In genomic region chr1:119053402-119053841, GRCm38 (mm10) we compare ENCODE assay signal across 8 mouse cellular contexts. TPM values are rescaled to one million over a fixed set of nuclear protein-coding genes. Genes with fewer than 3 reads are reported as not detected.
A peak's percentile ranks its signal among the peaks of the same experiment; 100 is the strongest.
DNase-seq lines count a peak whose midpoint lies in the region; ATAC-seq lines count a peak whose summit lies in the region.

Gene Gli2, minus strand, starts transcription at chr1:119053619.

- peaks cover 4% of the 10 kb centered on the region for H3K4me1 ChIP-seq in embryonic facial prominence, embryonic 11.5 days (ENCODE audit: control insufficient read depth, insufficient read depth, low read length)
- H3K4me1 ChIP-seq in midbrain, embryonic 10.5 days: peaks cover 69% of the 10 kb centered on the region

- peak within 1 kb of the TSS; percentile 55 for H3K4me3 ChIP-seq in embryonic facial prominence, embryonic 11.5 days (ENCODE audit: low read depth, low read length)
- H3K4me3 ChIP-seq in midbrain, embryonic 10.5 days: peak within 1 kb of the TSS; percentile 75

- H3K9ac ChIP-seq in embryonic facial prominence, embryonic 11.5 days (replicated peaks; ENCODE audit: low read length): peak within 1 kb of the TSS; percentile 76

- H3K9me3 ChIP-seq in embryonic facial prominence, embryonic 11.5 days (replicated peaks; ENCODE audit: control insufficient read depth, low read length): no peaks in the 10 kb centered on the region
- no peaks in the 10 kb centered on the region for H3K9me3 ChIP-seq in midbrain, embryonic 10.5 days (replicated peaks)

- under 1% methylated on average over 40 of the region's 42 CpGs for WGBS in embryonic facial prominence, embryonic 11.5 days
- under 1% methylated on average over 42 of the region's 42 CpGs for WGBS in midbrain, embryonic 10.5 days

- no peaks in the 10 kb centered on the region for H3K27me3 ChIP-seq in embryonic facial prominence, embryonic 11.5 days (ENCODE audit: control insufficient read depth, insufficient read depth, low read length)
- peaks cover 53% of the 10 kb centered on the region for H3K27me3 ChIP-seq in midbrain, embryonic 10.5 days (ENCODE audit: low read depth, poor library complexity, severe bottlenecking)

- H3K4me2 ChIP-seq in embryonic facial prominence, embryonic 11.5 days (ENCODE audit: low read depth, low read length): peak within 1 kb of the TSS; percentile 53

- peak within 1 kb of the TSS; percentile 96 for H3K27ac ChIP-seq in embryonic facial prominence, embryonic 11.5 days (replicated peaks; ENCODE audit: low read depth, low read length)
- peak within 1 kb of the TSS; percentile 95 for H3K27ac ChIP-seq in midbrain, embryonic 10.5 days (replicated peaks)

- intact Hi-C loops in left cerebral cortex, postnatal 4 days (cut with DNase I): no loop called here

- ATAC-seq in embryonic facial prominence, embryonic 11.5 days (replicated peaks; ENCODE audit: insufficient number of reproducible peaks, low FRiP score, low TSS enrichment, low read depth): peak; percentile 85
- ATAC-seq in inflammation-experienced regulatory T-cells, adult 6 months: no peak

- H3K36me3 ChIP-seq in embryonic facial prominence, embryonic 11.5 days (replicated peaks; ENCODE audit: control insufficient read depth, insufficient read depth, low read depth, low read length): no peaks in the 10 kb centered on the region
- H3K36me3 ChIP-seq in midbrain, embryonic 10.5 days: no peaks in the 10 kb centered on the region; the same call in 1 of the 2 replicates

- peak; percentile 88 to 91 for DNase-seq in adrenal gland, postnatal 36 days
- DNase-seq in embryonic facial prominence, embryonic 11.5 days (ENCODE audit: low spot score): peak; percentile 95
- DNase-seq in heart, adult 18-20 months: peak; percentile 87 to 88
- DNase-seq in kidney, adult 18-20 months: peak; percentile 71
- peak; percentile 94 for DNase-seq in left cerebral cortex, postnatal 4 days
- peak; percentile 92 for DNase-seq in midbrain, embryonic 10.5 days (ENCODE audit: low spot score)
- peak; percentile 4 to 17 for DNase-seq in spleen, postnatal 36 days (ENCODE audit: low spot score in 2 of 2)

RNA-seq across cellular contexts. Expression of gene Gli2, which starts in this region (rescaled TPM):
- total RNA-seq in adrenal gland, postnatal 36 days (2021): under 1 TPM; 0.60 to 0.66 TPM
- polyA plus RNA-seq in embryonic facial prominence, embryonic 11.5 days (2014; fragmentation: Nextera tagmentation; extraction: Ambion mirVana): 13.3 and 14.0 TPM in 2 replicates
- total RNA-seq in heart, adult 18-20 months (2021): 1 to 10 TPM; 1.0 to 1.2 TPM
- 1 to 10 TPM; 2.9 to 3.3 TPM for total RNA-seq in left cerebral cortex, postnatal 4 days (2021)
- polyA plus RNA-seq in midbrain, embryonic 10.5 days (2016; fragmentation: Nextera tagmentation; extraction: Ambion mirVana): 8.9 and 9.9 TPM in 2 replicates
- polyA plus RNA-seq in inflammation-experienced regulatory T-cells, adult 6 months (2017; shearing (Covaris generic)): not detected

Comparison
In these comparisons a context has a peak if more than half of its experiments do, and no peak if none do; other contexts are left out.
1. Peak in DNase-seq in adrenal gland, postnatal 36 days; RNA of the gene not detected or under 1 TPM.
2. DNase-seq: peak in every context shown above with its lines; median percentile 95 in embryonic facial prominence, embryonic 11.5 days; 94 in left cerebral cortex, postnatal 4 days; 92 in midbrain, embryonic 10.5 days; 90 in adrenal gland, postnatal 36 days; 88 in heart, adult 18-20 months; 71 in kidney, adult 18-20 months; 10 in spleen, postnatal 36 days.